Mouse (Mus musculus) stomach, embryonic 16.5 days (tissue): ENCODE data around the gene Hoxa5. TPM values are rescaled to one million over a fixed set of nuclear protein-coding genes. Genes with fewer than 3 reads are reported as not detected.

Experiments used
- ATAC-seq: fragments of 200-750 bp; cut with Nextera tagmentation; 2 replicates; pipeline ENCODE4 v1.8.0; 2017; ENCODE audit warnings: moderate number of reproducible peaks, moderate TSS enrichment; ENCODE audit not compliant: insufficient read depth, low FRiP score
- H3K27ac ChIP-seq: fragments of 300-500 bp; sonication (generic); 2 replicates; pipeline ENCODE4 v1.5.1; 2014; ENCODE audit warnings: low read length
- H3K27me3 ChIP-seq: fragments of 300-500 bp; sonication (generic); 2 replicates; pipeline ENCODE4 v1.6.1; 2014; ENCODE audit warnings: low read length, control low read depth, mixed read lengths; ENCODE audit not compliant: control insufficient read depth, insufficient read depth
- H3K36me3 ChIP-seq: fragments of 300-500 bp; sonication (generic); 2 replicates; pipeline ENCODE4 v1.6.1; 2014; ENCODE audit warnings: low read length; ENCODE audit not compliant: control insufficient read depth, insufficient read depth
- H3K4me1 ChIP-seq: fragments of 300-500 bp; sonication (generic); 2 replicates; pipeline ENCODE4 v1.6.1; 2014; ENCODE audit warnings: low read length, control low read depth, mixed read lengths; ENCODE audit not compliant: control insufficient read depth, insufficient read depth
- H3K4me2 ChIP-seq: fragments of 300-500 bp; sonication (generic); 2 replicates; pipeline ENCODE4 v1.6.1; 2014; ENCODE audit warnings: low read depth, low read length, mixed read lengths
- H3K4me3 ChIP-seq: fragments of 300-500 bp; sonication (generic); replicated peaks from 2 replicates; pipeline ENCODE4 v1.5.1; 2014; ENCODE audit warnings: mild to moderate bottlenecking, low read length
- H3K9ac ChIP-seq: fragments of 300-500 bp; sonication (generic); 2 replicates; pipeline ENCODE4 v1.6.1; 2014; ENCODE audit warnings: low read length
- H3K9me3 ChIP-seq: fragments of 300-500 bp; sonication (generic); replicated peaks from 2 replicates; pipeline ENCODE4 v1.6.1; 2016; ENCODE audit warnings: low read length, control low read depth; ENCODE audit not compliant: control insufficient read depth
- WGBS: fragments of 180-500 bp; shearing (Covaris S2); extraction: QIAGEN DNeasy Blood & Tissue Kit; methylation state at CpG from one replicate; pipeline ENCODE4 v1.1.7; 2014; 5-methylcytosine and 5-hydroxymethylcytosine counted together
- polyA plus RNA-seq: library from polyadenylated mRNA; unstranded; fragments of >200 nt; fragmentation: Nextera tagmentation; extraction: Ambion mirVana; gene quantifications from 2 replicates; pipeline ENCODE4 v1.2.1, GENCODE M21; 2015

The Hoxa5 gene
- polyA plus RNA-seq, 1 experiment from 2014 or later = 11.0 TPM

GRCm38 (mm10) chr6:52172501-52172900 is 31.9 kb downstream of the Hoxa5 start:
- Histone ChIP-seq H3K4me1 (peaks cover 28% of the 10 kb centered on the region), H3K9me3 (no peaks in the 10 kb centered on the region), H3K27ac (peak overlapping the region; percentile 99), H3K4me2 (peak overlapping the region; percentile 65), H3K36me3 (no peaks in the 10 kb centered on the region), H3K4me3 (peak overlapping the region; percentile 48), H3K27me3 (no peaks in the 10 kb centered on the region), H3K9ac (peak overlapping the region; percentile 81)
- ATAC-seq = peak; percentile 78
- under 1% methylated on average over 35 of the region's 35 CpGs for WGBS

GRCm38 (mm10) chr6:52171938-52172337 is 32.4 kb downstream of the Hoxa5 start:
- H3K36me3 ChIP-seq = no peaks in the 10 kb centered on the region
- H3K4me3 ChIP-seq = peak overlapping the region; percentile 48
- WGBS = 11% methylated on average over 7 of the region's 7 CpGs
- H3K9me3 ChIP-seq = no peaks in the 10 kb centered on the region
- no peak for ATAC-seq
- peak overlapping the region; percentile 99 for H3K27ac ChIP-seq
- H3K4me1 ChIP-seq = peaks cover 28% of the 10 kb centered on the region
- no peaks in the 10 kb centered on the region for H3K27me3 ChIP-seq
- peak overlapping the region; percentile 81 for H3K9ac ChIP-seq
- peak overlapping the region; percentile 65 for H3K4me2 ChIP-seq

GRCm38 (mm10) chr6:52171331-52171730 is 33.1 kb downstream of the Hoxa5 start:
- Histone ChIP-seq H3K36me3 (no peaks in the 10 kb centered on the region), H3K9me3 (no peaks in the 10 kb centered on the region), H3K9ac (peak overlapping the region; percentile 81), H3K27ac (peak overlapping the region; percentile 99), H3K27me3 (no peaks in the 10 kb centered on the region), H3K4me1 (peaks cover 28% of the 10 kb centered on the region), H3K4me3 (peak overlapping the region; percentile 29), H3K4me2 (peak overlapping the region; percentile 65)
- 13% methylated on average over 4 of the region's 4 CpGs for WGBS
- ATAC-seq = no peak

- H3K27ac ChIP-seq = peak overlapping the region; percentile 99
- H3K9ac ChIP-seq = peak overlapping the region; percentile 81
- no peak for ATAC-seq
- 26% methylated on average over 5 of the region's 5 CpGs for WGBS
- H3K4me3 ChIP-seq = peak overlapping the region; percentile 29
- H3K9me3 ChIP-seq = no peaks in the 10 kb centered on the region
- H3K4me1 ChIP-seq = peaks cover 28% of the 10 kb centered on the region
- H3K4me2 ChIP-seq = peak overlapping the region; percentile 65
- no peaks in the 10 kb centered on the region for H3K36me3 ChIP-seq
- no peaks in the 10 kb centered on the region for H3K27me3 ChIP-seq
Observed at GRCm38 (mm10) chr6:52170898-52171223, 33.5 kb downstream of the Hoxa5 start.

- H3K9ac ChIP-seq = peak overlapping the region; percentile 81
- peak overlapping the region; percentile 29 for H3K4me3 ChIP-seq
- H3K4me1 ChIP-seq = peaks cover 28% of the 10 kb centered on the region
- peak overlapping the region; percentile 99 for H3K27ac ChIP-seq
- H3K4me2 ChIP-seq = peak overlapping the region; percentile 65
- no peak for ATAC-seq
- WGBS = 13% methylated on average over 40 of the region's 40 CpGs
- H3K27me3 ChIP-seq = no peaks in the 10 kb centered on the region
- H3K36me3 ChIP-seq = no peaks in the 10 kb centered on the region
- H3K9me3 ChIP-seq = no peaks in the 10 kb centered on the region
Observed at GRCm38 (mm10) chr6:52170166-52170897, 34.1 kb downstream of the Hoxa5 start.

- H3K9me3 ChIP-seq = no peaks in the 10 kb centered on the region
- peak overlapping the region; percentile 81 for H3K9ac ChIP-seq
- H3K4me1 ChIP-seq = peaks cover 28% of the 10 kb centered on the region
- ATAC-seq = no peak
- H3K4me3 ChIP-seq = peak overlapping the region; percentile 29
- H3K4me2 ChIP-seq = peak overlapping the region; percentile 65
- no peaks in the 10 kb centered on the region for H3K27me3 ChIP-seq
- H3K36me3 ChIP-seq = no peaks in the 10 kb centered on the region
- peak overlapping the region; percentile 99 for H3K27ac ChIP-seq
- 23% methylated on average over 16 of the region's 16 CpGs for WGBS
Observed at GRCm38 (mm10) chr6:52169499-52170165, 34.8 kb downstream of the Hoxa5 start.

GRCm38 (mm10) chr6:52168191-52169055 is 36.0 kb downstream of the Hoxa5 start:
- peak overlapping the region; percentile 61 for H3K4me3 ChIP-seq
- H3K9ac ChIP-seq = peak overlapping the region; percentile 81
- peak overlapping the region; percentile 94 for H3K27ac ChIP-seq
- H3K9me3 ChIP-seq = no peaks in the 10 kb centered on the region
- 13% methylated on average over 42 of the region's 42 CpGs for WGBS
- H3K27me3 ChIP-seq = no peaks in the 10 kb centered on the region
- peak overlapping the region; percentile 65 for H3K4me2 ChIP-seq
- H3K4me1 ChIP-seq = peaks cover 28% of the 10 kb centered on the region
- no peaks in the 10 kb centered on the region for H3K36me3 ChIP-seq
- no peak for ATAC-seq

- no peak for ATAC-seq
- no peaks in the 10 kb centered on the region for H3K36me3 ChIP-seq
- H3K4me3 ChIP-seq = peak overlapping the region; percentile 61
- peak overlapping the region; percentile 65 for H3K4me2 ChIP-seq
- H3K4me1 ChIP-seq = peaks cover 26% of the 10 kb centered on the region
- no peaks in the 10 kb centered on the region for H3K27me3 ChIP-seq
- H3K9ac ChIP-seq = peak overlapping the region; percentile 81
- peak overlapping the region; percentile 94 for H3K27ac ChIP-seq
- H3K9me3 ChIP-seq = no peaks in the 10 kb centered on the region
- 26% methylated on average over 14 of the region's 14 CpGs for WGBS
Observed at GRCm38 (mm10) chr6:52167736-52168161, 36.6 kb downstream of the Hoxa5 start.
